Mouse (Mus musculus) T-helper 17 cell (primary cell): Measurements from ENCODE around the gene Gm14295.
"Not testable (repeated sequence)": the region's sequence is repeated elsewhere in the genome, so short reads cannot be mapped to it uniquely, and the experiment has no call there.

Source experiments
- in situ Hi-C, 2 experiments: fragments of 300-600 bp; cut with MboI, MseI; formaldehyde crosslinking; loops; 1 replicate in 1 of 2; 2 replicates in 1 of 2; pipeline ENCODE4 v1.15.1; 2025; ENCODE audit warnings: high pct_unique_total_duplicates in 2 of 2

Gm14295 gene

GRCm38 (mm10) chr2:176798312-176798711, at the start of gene Gm14295:
TSS of gene Gm14295 (plus strand) at chr2:176798612.
- in situ Hi-C loops: not testable (repeated sequence)

DNA sequence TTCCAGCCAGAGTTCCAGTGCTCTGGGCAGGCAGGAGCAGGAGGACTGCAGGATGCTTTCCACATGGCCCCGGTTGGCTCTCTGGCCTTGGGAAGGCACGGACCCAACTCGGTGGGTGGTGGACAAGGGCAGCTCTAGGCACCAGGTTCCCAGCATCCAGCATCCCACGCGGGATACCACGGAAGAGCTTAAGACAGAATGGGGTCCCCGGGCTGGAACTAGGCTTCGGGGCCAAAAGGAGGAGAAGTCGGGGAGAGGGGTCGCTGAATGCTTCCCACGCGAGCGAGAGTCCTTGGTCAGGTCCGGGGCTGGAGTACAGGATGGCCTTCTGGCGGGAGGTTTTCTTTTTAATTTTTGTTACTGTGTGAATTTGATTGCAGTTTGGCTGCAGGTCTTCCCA, 373 bp downstream of the Gm14295 start:
- in situ Hi-C loops: not testable (repeated sequence)

GRCm38 (mm10) chr2:176830840-176831239, 32.4 kb downstream of the Gm14295 start, which contains the start of gene Gm14408:
TSS of gene Gm14408 (plus strand) at chr2:176831140.
- in situ Hi-C loops: loop anchor here in 1 of 2 experiments (10.0 kb wide), 1 partner anchor 1726 kb away; no protein-coding TSS in a partner anchor
